Mouse (Mus musculus): ENCODE results near the gene Cyb5d1. TPM values are rescaled to one million over a fixed set of nuclear protein-coding genes. Genes with fewer than 3 reads are reported as not detected.

Gene Cyb5d1
- polyA plus RNA-seq, 2 experiments, result 7.3 to 8.3 TPM

- Histone ChIP-seq H3K36me3 (replicated peaks; ENCODE audit: control insufficient read depth, insufficient read depth, low read depth) (peaks cover 12% of the 10 kb centered on the region), H3K9ac (replicated peaks) (no peak overlapping the region; the same call in 1 of the 2 replicates), H3K4me2 (ENCODE audit: low read depth) (peak overlapping the region; percentile 100), H3K27me3 (ENCODE audit: control insufficient read depth, insufficient read depth, low read length) (no peaks in the 10 kb centered on the region), H3K4me1 (replicated peaks; ENCODE audit: control insufficient read depth in 2 of 2, insufficient read depth in 2 of 2, low read length in 1 of 2) (peaks cover 8 to 14% of the 10 kb centered on the region in 2 experiments), H3K4me3 (ENCODE audit: insufficient read depth in 1 of 2, low read depth in 2 of 2, low read length in 2 of 2) (no peak overlapping the region), H3K27ac (no peak overlapping the region), H3K9me3 (ENCODE audit: control insufficient read depth, low read length) (no peaks in the 10 kb centered on the region)
- no peak for TF ChIP-seq CTCF (IDR thresholded peaks at IDR 0.05; ENCODE audit: low read depth)
- no peak for TF ChIP-seq EP300 (IDR thresholded peaks at IDR 0.05; ENCODE audit: low read depth)
- WGBS (ENCODE audit: insufficient replicate concordance), result 71% methylated on average over 4 of the region's 4 CpGs
- ATAC-seq (ENCODE audit: insufficient read depth), result no peak
- no peak for DNase-seq (ENCODE audit: low read depth in 3 of 3, low spot score in 3 of 3)
Measured at GRCm38 (mm10) chr11:69407724-69408004, 12.2 kb upstream of the Cyb5d1 start.

GRCm38 (mm10) chr11:69406867-69407723 lies 11.7 kb upstream of the Cyb5d1 start:
- no peak overlapping the region for H3K4me2 ChIP-seq (ENCODE audit: low read depth)
- H3K9ac ChIP-seq (replicated peaks), result no peak overlapping the region
- H3K27me3 ChIP-seq (ENCODE audit: control insufficient read depth, insufficient read depth, low read length), result no peaks in the 10 kb centered on the region
- H3K4me1 ChIP-seq (replicated peaks; ENCODE audit: control insufficient read depth in 2 of 2, insufficient read depth in 2 of 2, low read length in 1 of 2), result peaks cover 8% of the 10 kb centered on the region in 2 experiments
- ATAC-seq (ENCODE audit: insufficient read depth), result no peak
- H3K36me3 ChIP-seq (replicated peaks; ENCODE audit: control insufficient read depth, insufficient read depth, low read depth), result peaks cover 12% of the 10 kb centered on the region
- no peak for TF ChIP-seq CTCF (IDR thresholded peaks at IDR 0.05; ENCODE audit: low read depth)
- TF ChIP-seq EP300 (IDR thresholded peaks at IDR 0.05; ENCODE audit: low read depth), result no peak
- DNase-seq (ENCODE audit: low read depth in 3 of 3, low spot score in 3 of 3), result no peak
- no peak overlapping the region for H3K27ac ChIP-seq
- 81% methylated on average over 16 of the region's 16 CpGs for WGBS (ENCODE audit: insufficient replicate concordance)
- no peaks in the 10 kb centered on the region for H3K9me3 ChIP-seq (ENCODE audit: control insufficient read depth, low read length)
- H3K4me3 ChIP-seq (ENCODE audit: insufficient read depth in 1 of 2, low read depth in 2 of 2, low read length in 2 of 2), result no peak overlapping the region

- H3K27me3 ChIP-seq (ENCODE audit: control insufficient read depth, insufficient read depth, low read length), result no peaks in the 10 kb centered on the region
- no peak overlapping the region for H3K9ac ChIP-seq (replicated peaks)
- DNase-seq (ENCODE audit: low read depth in 3 of 3, low spot score in 3 of 3) (no peak), ATAC-seq (ENCODE audit: insufficient read depth) (no peak)
- peaks cover 5 to 7% of the 10 kb centered on the region in 2 experiments for H3K4me1 ChIP-seq (replicated peaks; ENCODE audit: control insufficient read depth in 2 of 2, insufficient read depth in 2 of 2, low read length in 1 of 2)
- no peak overlapping the region for H3K4me2 ChIP-seq (ENCODE audit: low read depth)
- 89% methylated on average over 19 of the region's 19 CpGs for WGBS (ENCODE audit: insufficient replicate concordance)
- H3K9me3 ChIP-seq (ENCODE audit: control insufficient read depth, low read length), result no peaks in the 10 kb centered on the region
- H3K27ac ChIP-seq, result no peak overlapping the region
- TF ChIP-seq EP300 (IDR thresholded peaks at IDR 0.05; ENCODE audit: low read depth) (no peak), CTCF (IDR thresholded peaks at IDR 0.05; ENCODE audit: low read depth) (no peak)
- peaks cover 12% of the 10 kb centered on the region for H3K36me3 ChIP-seq (replicated peaks; ENCODE audit: control insufficient read depth, insufficient read depth, low read depth)
- H3K4me3 ChIP-seq (ENCODE audit: insufficient read depth in 1 of 2, low read depth in 2 of 2, low read length in 2 of 2), result no peak overlapping the region
Measured at GRCm38 (mm10) chr11:69406282-69406681, 10.9 kb upstream of the Cyb5d1 start.

GRCm38 (mm10) chr11:69405397-69406200 lies 10.2 kb upstream of the Cyb5d1 start:
- peaks cover 5 to 7% of the 10 kb centered on the region in 2 experiments for H3K4me1 ChIP-seq (replicated peaks; ENCODE audit: control insufficient read depth in 2 of 2, insufficient read depth in 2 of 2, low read length in 1 of 2)
- H3K27me3 ChIP-seq (ENCODE audit: control insufficient read depth, insufficient read depth, low read length), result no peaks in the 10 kb centered on the region
- no peaks in the 10 kb centered on the region for H3K9me3 ChIP-seq (ENCODE audit: control insufficient read depth, low read length)
- H3K27ac ChIP-seq, result no peak overlapping the region
- 78% methylated on average over 24 of the region's 24 CpGs for WGBS (ENCODE audit: insufficient replicate concordance)
- TF ChIP-seq CTCF (IDR thresholded peaks at IDR 0.05; ENCODE audit: low read depth) (no peak), EP300 (IDR thresholded peaks at IDR 0.05; ENCODE audit: low read depth) (no peak)
- DNase-seq (ENCODE audit: low read depth in 3 of 3, low spot score in 3 of 3) (no peak), ATAC-seq (ENCODE audit: insufficient read depth) (no peak)
- no peak overlapping the region for H3K9ac ChIP-seq (replicated peaks)
- peaks cover 14% of the 10 kb centered on the region for H3K36me3 ChIP-seq (replicated peaks; ENCODE audit: control insufficient read depth, insufficient read depth, low read depth)
- H3K4me3 ChIP-seq (ENCODE audit: insufficient read depth in 1 of 2, low read depth in 2 of 2, low read length in 2 of 2), result no peak overlapping the region
- no peak overlapping the region for H3K4me2 ChIP-seq (ENCODE audit: low read depth)

Data from liver, embryonic 14.5 days (tissue).